Mouse (Mus musculus) A20 (cell line): Measurements from ENCODE around the gene Cxcl17.

ENCODE experiments used
- DNase-seq: peaks from one replicate; pipeline ENCODE4 v3.0.0-alpha.2; 2011; ENCODE audit warnings: low read depth, low spot score

Gene Cxcl17

GRCm38 (mm10) chr7:25391856-25392453, 20.7 kb downstream of the Cxcl17 start:
- no peak for DNase-seq

- no peak for DNase-seq
Observed at GRCm38 (mm10) chr7:25390986-25391385, 21.7 kb downstream of the Cxcl17 start.

- DNase-seq: no peak
Observed at GRCm38 (mm10) chr7:25390054-25390770, 22.5 kb downstream of the Cxcl17 start.

GRCm38 (mm10) chr7:25388916-25389315, 23.8 kb downstream of the Cxcl17 start:
- no peak for DNase-seq

- DNase-seq: no peak
Observed at GRCm38 (mm10) chr7:25387811-25388440, 24.8 kb downstream of the Cxcl17 start.

GRCm38 (mm10) chr7:25385850-25386555, 26.7 kb downstream of the Cxcl17 start:
- DNase-seq: peak; percentile 75

GRCm38 (mm10) chr7:25385259-25385658, 27.4 kb downstream of the Cxcl17 start:
- DNase-seq: no peak

- DNase-seq: no peak
Observed at GRCm38 (mm10) chr7:25384818-25385217, 27.9 kb downstream of the Cxcl17 start.

GRCm38 (mm10) chr7:25384318-25384717, 28.4 kb downstream of the Cxcl17 start:
- no peak for DNase-seq

- no peak for DNase-seq
Observed at GRCm38 (mm10) chr7:25383891-25384290, 28.8 kb downstream of the Cxcl17 start.

- DNase-seq: no peak
Observed at GRCm38 (mm10) chr7:25383385-25383784, 29.3 kb downstream of the Cxcl17 start.

GRCm38 (mm10) chr7:25382541-25382940, 30.1 kb downstream of the Cxcl17 start:
- DNase-seq: no peak

GRCm38 (mm10) chr7:25381284-25381680, 31.4 kb downstream of the Cxcl17 start:
- DNase-seq: no peak

- no peak for DNase-seq
Observed at GRCm38 (mm10) chr7:25380392-25381283, 32.0 kb downstream of the Cxcl17 start.

GRCm38 (mm10) chr7:25379551-25380351, 32.9 kb downstream of the Cxcl17 start:
- peak; percentile 30 for DNase-seq

GRCm38 (mm10) chr7:25378181-25379100, 34.2 kb downstream of the Cxcl17 start:
- no peak for DNase-seq

- no peak for DNase-seq
Observed at GRCm38 (mm10) chr7:25377100-25377700, 35.5 kb downstream of the Cxcl17 start.

- DNase-seq: no peak
Observed at GRCm38 (mm10) chr7:25376556-25376955, 36.1 kb downstream of the Cxcl17 start.

- no peak for DNase-seq
Observed at GRCm38 (mm10) chr7:25372441-25372840, 40.2 kb downstream of the Cxcl17 start.
